Mouse (Mus musculus) spleen, adult 12 weeks (tissue): ENCODE results near the gene Qrsl1.
A peak's percentile ranks its signal among the peaks of the same experiment; 100 is the strongest.

ENCODE experiments used
- DNase-seq: peaks from one replicate; pipeline ENCODE4 v3.0.0; 2022; ENCODE audit warnings: low spot score

The Qrsl1 gene

GRCm38 (mm10) chr10:43870752-43871151 is 30.8 kb downstream of the Qrsl1 start:
- peak; percentile 31 for DNase-seq

GRCm38 (mm10) chr10:43856351-43856750 is 45.2 kb downstream of the Qrsl1 start:
- no peak for DNase-seq

- DNase-seq = no peak
Observed at GRCm38 (mm10) chr10:43855916-43856315, 45.6 kb downstream of the Qrsl1 start.

DNA sequence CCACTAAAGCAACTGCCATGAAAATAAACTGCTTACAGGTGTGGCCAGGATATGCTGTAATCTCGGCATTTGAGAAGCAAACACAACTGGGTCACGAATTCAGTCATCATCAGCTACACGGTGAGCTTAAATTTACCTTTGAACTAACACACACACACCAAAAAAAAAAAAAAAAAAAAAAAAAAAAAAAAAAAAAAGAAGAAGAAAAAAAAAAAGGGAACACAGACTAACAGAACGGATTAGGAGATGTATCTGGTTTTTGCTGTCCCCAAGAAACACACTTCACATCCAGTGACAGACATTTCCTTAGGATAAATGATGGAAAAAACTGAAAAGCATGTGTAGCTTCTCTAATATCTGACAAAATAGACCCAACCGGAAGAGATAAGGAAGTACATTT is 49.6 kb downstream of the Qrsl1 start:
- no peak for DNase-seq

DNA sequence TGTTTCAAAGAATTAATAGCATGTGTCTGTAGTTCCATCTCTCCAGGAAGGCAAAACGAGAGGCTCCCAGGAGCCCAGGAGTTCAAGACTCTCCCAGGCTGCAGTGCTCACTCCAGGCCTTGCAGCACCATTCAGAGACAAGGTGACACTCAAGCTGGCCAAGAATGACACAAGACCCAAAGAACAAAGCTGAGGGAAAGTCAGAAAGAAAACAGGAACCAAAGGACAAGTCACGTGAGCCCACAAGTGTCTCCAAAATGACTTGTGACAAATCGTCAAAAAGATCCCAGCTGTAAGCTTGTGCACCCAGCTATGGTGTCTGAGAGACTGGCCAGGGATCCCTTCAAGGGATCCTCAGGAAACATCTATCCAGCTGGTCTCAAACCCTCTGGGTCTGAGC is 52.1 kb downstream of the Qrsl1 start:
- DNase-seq = no peak

DNA sequence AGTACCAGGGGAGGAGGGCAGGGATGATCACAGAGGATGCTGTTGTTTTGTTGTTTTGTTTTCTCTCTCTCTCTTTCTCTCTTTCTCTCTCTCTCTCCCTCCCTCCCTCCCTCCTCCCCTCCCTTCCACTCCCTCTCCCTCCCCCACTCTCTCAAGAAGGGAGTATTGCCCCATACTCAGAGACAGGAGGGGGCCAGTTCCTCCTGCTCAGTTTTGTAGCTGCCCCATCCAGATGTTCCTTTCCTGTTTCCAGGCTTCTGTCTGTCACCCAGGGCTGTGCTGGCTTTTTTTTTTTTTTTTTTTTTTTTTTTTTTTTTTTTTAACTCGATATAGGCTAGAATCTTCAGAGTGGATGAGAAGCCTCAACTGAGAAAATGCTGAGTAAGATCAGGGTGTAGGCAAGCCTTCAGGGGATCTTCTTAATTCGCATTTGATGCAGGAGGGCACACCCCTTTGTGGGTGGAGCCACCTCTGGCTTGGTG is 55.4 kb downstream of the Qrsl1 start:
- DNase-seq = no peak

DNA sequence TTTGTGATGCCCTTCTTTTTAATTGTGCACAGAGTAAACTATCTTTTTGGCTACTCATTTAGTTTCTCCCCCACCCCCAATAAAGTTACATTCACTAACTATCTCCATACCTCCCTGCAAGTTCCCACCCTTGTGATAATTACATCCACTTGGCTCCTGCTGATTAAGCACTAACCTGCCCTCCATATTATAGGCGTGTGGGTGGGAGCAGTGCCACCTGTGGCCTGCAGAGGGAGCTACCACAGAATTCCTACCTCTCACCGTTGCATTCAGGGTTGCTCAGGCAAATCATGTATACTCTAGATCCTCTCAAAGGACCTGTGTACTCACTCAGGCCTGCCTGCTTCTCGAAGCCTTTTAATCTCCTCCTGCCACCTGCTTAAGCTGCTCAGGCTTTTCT is 56.1 kb downstream of the Qrsl1 start:
- DNase-seq = no peak

DNA sequence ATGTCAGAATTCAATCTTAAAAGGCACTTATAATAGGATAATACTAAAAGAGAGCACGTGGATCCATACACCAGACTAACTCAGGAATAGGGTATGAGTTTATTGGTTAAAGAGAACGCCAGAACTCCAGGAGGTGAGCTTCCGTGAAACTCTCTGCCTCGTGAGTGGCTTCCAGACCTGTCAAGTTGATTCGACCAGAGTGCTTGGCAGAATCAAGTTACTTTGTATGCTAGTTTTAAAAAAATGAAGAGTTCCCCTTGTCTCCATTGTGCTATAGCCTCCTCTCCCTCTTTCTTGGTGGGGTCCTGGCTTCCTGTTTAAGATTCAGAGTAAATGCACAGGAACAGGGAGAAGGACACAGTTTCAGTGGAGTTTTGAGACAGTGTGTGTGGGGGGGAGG is 60.1 kb downstream of the Qrsl1 start:
- DNase-seq = no peak

- no peak for DNase-seq
Observed at GRCm38 (mm10) chr10:43832868-43833267, 68.7 kb downstream of the Qrsl1 start.

DNA sequence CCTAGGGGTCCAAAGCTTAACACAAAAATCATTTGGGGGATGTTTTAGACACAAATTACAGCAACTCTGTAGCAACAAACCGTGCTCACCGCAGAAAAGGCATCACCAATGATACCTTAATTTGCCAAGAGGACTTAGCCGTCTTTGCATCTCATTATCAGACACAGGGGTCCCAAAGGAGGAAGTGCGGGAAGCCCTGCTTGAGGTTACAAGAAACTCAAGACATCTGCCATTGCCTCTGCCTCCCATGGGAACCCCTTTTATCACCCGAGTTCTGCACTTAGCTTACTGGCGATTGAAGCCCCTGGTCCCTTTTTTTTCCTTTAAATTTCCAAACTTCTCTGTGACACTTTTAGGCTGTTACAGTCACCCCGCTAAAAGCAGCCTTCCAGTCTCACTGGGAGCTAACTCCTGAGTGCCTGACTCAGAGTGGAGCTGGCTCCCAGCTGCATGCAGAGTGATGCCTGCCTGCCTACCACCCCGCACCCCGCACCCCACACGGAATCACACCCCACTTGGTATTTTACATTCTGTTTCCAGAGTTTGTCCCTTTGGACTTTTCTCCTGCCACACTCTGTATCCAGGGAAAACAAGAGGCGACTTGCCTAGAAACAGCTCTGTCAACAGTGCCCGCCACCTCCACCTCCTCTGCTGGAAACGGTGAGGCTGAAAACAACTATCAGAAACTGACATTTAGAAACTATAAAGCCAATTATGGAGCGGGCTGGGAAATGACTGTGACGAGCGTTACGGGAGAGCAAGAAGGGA is 71.1 kb downstream of the Qrsl1 start:
- no peak for DNase-seq

- no peak for DNase-seq
Observed at GRCm38 (mm10) chr10:43828686-43829015, 72.9 kb downstream of the Qrsl1 start.

DNA sequence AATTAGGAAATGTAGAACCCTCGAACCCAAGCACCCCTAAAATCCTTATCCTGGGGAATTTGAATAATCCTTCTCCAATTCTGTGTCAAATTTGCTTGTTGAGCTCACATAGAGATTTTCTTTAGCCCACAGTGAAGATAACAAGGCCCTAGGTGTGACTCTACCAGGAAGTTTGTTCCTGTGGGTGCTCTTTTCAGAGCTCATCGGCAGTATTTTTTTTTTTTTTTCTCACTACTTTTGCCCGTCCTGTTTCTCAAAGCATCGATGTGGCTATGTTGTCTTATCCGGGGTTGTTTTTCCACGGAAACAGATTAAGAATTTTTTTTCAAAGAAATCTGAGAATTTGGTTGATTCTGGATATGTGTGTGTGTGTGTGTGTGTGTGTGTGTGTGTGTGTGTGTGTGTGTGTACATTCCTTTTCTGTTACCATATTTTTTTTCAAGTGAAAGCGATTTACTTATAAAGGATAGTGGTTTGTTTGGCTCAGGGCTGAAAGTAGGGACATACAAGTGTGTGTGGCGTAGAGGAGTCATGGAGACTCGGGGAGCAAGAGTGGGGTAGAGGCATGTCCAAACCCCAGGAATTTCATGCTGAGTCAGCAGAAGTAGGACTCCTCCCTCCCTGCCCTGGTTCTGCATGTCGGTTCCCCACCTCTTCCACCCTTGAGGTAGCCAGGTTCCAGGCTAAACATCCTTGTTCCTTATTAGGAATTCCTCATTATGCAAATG is 73.4 kb downstream of the Qrsl1 start:
- no peak for DNase-seq

DNA sequence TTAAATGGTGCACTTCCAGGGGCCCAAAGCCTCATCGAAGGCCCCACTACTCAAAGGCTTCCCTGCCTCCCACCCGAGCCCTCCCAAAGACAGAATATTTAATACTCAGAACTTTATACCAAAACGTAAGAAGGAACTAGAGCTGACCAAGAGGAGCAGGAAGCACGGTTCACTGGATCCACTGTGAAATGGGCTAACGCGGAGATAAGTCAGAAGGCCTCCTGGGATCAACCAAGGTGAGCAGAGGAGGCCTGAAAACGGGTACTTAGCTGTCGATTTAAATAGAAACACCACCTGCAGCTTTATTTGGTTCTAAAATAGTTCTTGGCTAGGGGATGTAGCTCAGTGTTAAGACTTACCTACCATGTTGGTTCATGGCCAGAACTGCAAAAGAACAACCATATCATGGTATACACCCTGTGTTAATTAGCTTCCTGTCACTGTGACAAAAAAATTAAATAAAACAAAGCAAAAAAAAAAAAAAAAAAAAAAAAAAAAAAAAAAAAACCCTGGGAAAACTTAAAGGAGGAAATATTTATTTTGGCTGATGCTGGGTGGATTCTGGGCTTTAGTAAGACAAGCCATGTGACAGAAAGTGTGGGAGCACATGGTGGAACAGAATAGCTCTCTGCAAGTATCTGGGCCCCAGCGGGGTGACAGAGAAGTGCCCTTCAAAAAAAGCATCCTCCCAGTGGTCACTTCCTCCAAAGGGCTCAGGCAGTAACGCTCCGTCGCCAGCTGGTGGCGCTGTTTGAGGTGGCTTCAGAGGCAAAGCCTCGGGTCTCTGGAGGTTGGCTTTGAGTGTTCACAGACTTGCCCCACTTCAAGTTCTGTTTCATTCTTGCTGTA is 74.5 kb downstream of the Qrsl1 start:
- DNase-seq = peak; percentile 46

- DNase-seq = no peak
Observed at GRCm38 (mm10) chr10:43825696-43826095, 75.8 kb downstream of the Qrsl1 start.

GRCm38 (mm10) chr10:43824713-43825112 is 76.8 kb downstream of the Qrsl1 start:
- DNase-seq = no peak
